Mouse (Mus musculus): ENCODE data around the gene Brms1l. TPM values are rescaled to one million over a fixed set of nuclear protein-coding genes. Genes with fewer than 3 reads are reported as not detected.

Brms1l gene
- total and polyA plus RNA-seq, 3 experiments, result 35.9 to 115 (median 37.9) TPM

- TF ChIP-seq CTCF (IDR thresholded peaks at IDR 0.05; ENCODE audit: low read depth, low read length) (peak; percentile 37), GATA1 (IDR thresholded peaks at IDR 0.05; ENCODE audit: borderline replicate concordance, low read length) (no peak)
- DNase-seq (ENCODE audit: low spot score) (no peak), ATAC-seq (ENCODE audit: extremely low read depth, insufficient number of reproducible peaks, low FRiP score, poor library complexity, severe bottlenecking) (peak; percentile 52; the same call in 1 of the 2 replicates)
- H3K4me3 ChIP-seq (ENCODE audit: low read depth, low read length), result no peak overlapping the region
- no peaks in the 10 kb centered on the region for H3K27me3 ChIP-seq (ENCODE audit: insufficient read depth, low read length)
- H3K36me3 ChIP-seq (replicated peaks), result peaks cover 67% of the 10 kb centered on the region
- peaks cover 4% of the 10 kb centered on the region for H3K9me3 ChIP-seq (replicated peaks)
- peaks cover 9% of the 10 kb centered on the region for H3K4me1 ChIP-seq (ENCODE audit: insufficient read depth, low read depth, low read length)
Observed at GRCm38 (mm10) chr12:55846741-55847140, 10.6 kb downstream of the Brms1l start.

DNA sequence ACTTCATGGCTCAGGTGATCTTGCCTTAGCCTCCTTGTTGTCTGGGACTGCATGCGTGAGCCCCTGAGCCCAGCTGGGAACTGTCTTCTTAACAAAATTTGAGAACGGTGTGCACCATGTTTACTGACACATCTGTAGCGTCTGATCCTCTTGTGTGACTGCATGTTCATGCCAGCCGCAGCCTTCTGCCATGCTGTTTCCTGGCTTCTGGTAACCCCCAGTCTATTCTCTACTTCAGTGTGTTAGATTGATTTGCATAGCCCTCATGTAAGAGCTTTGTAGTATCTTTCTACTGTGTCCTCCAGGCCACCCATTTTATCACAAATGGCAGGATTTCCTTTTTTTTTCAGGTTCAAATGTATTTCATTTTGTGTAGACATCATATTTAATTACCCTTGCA, 11.7 kb downstream of the Brms1l start:
- ATAC-seq (ENCODE audit: extremely low read depth, insufficient number of reproducible peaks, low FRiP score, poor library complexity, severe bottlenecking) (no peak), DNase-seq (ENCODE audit: low spot score) (no peak)
- Histone ChIP-seq H3K36me3 (replicated peaks) (peaks cover 67% of the 10 kb centered on the region), H3K4me3 (ENCODE audit: low read depth, low read length) (no peak overlapping the region), H3K4me1 (ENCODE audit: insufficient read depth, low read depth, low read length) (peaks cover 9% of the 10 kb centered on the region), H3K9me3 (replicated peaks) (peaks cover 4% of the 10 kb centered on the region), H3K27me3 (ENCODE audit: insufficient read depth, low read length) (no peaks in the 10 kb centered on the region)
- no peak for TF ChIP-seq TAL1 (conservative IDR thresholded peaks at IDR 0.05; ENCODE audit: low read depth, low read length)
- TF ChIP-seq GATA1 (IDR thresholded peaks at IDR 0.05; ENCODE audit: borderline replicate concordance, low read length), result no peak
- no peak for TF ChIP-seq POLR2AphosphoS5 (IDR thresholded peaks at IDR 0.05; ENCODE audit: insufficient replicate concordance, low read depth, low read length)
- no peak for TF ChIP-seq CTCF (IDR thresholded peaks at IDR 0.05; ENCODE audit: low read depth, low read length)
- TF ChIP-seq GATA2 (IDR thresholded peaks at IDR 0.05; ENCODE audit: borderline replicate concordance, low read depth, low read length), result no peak

DNA sequence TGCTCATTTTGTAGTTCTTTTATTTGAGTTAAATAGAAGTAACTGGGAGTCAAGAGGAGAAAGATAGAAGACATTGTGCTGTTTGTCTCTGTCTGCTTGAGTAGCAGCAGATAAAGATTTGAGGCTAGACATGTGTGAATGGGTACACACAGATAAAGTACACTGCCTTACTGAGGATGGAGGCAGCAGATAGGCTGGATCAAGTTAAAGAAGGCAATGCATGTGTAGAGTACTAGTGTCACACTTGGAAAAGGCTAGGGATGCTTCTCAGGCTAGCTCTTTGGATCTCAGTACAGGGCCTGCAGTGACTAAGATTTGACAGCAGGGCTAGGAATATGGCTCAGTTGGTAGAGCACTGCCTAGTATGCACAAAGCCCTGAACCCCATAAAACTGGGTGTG, 14.5 kb downstream of the Brms1l start:
- Histone ChIP-seq H3K9me3 (replicated peaks) (peaks cover 5% of the 10 kb centered on the region), H3K27me3 (ENCODE audit: insufficient read depth, low read length) (no peaks in the 10 kb centered on the region), H3K4me3 (ENCODE audit: low read depth, low read length) (no peak overlapping the region), H3K4me1 (ENCODE audit: insufficient read depth, low read depth, low read length) (peaks cover 9% of the 10 kb centered on the region), H3K36me3 (replicated peaks) (peaks cover 73% of the 10 kb centered on the region)
- TF ChIP-seq TAL1 (conservative IDR thresholded peaks at IDR 0.05; ENCODE audit: low read depth, low read length) (no peak), CTCF (IDR thresholded peaks at IDR 0.05; ENCODE audit: low read depth, low read length) (no peak), GATA1 (IDR thresholded peaks at IDR 0.05; ENCODE audit: borderline replicate concordance, low read length) (no peak), POLR2AphosphoS5 (IDR thresholded peaks at IDR 0.05; ENCODE audit: insufficient replicate concordance, low read depth, low read length) (no peak), GATA2 (IDR thresholded peaks at IDR 0.05; ENCODE audit: borderline replicate concordance, low read depth, low read length) (no peak)
- peak; percentile 23; the same call in 1 of the 2 replicates for ATAC-seq (ENCODE audit: extremely low read depth, insufficient number of reproducible peaks, low FRiP score, poor library complexity, severe bottlenecking)
- no peak for DNase-seq (ENCODE audit: low spot score)

GRCm38 (mm10) chr12:55859409-55860349, 23.6 kb downstream of the Brms1l start:
- DNase-seq (ENCODE audit: low spot score), result no peak
- peaks cover 60% of the 10 kb centered on the region for H3K36me3 ChIP-seq (replicated peaks)
- no peak for ATAC-seq (ENCODE audit: extremely low read depth, insufficient number of reproducible peaks, low FRiP score, poor library complexity, severe bottlenecking)

GRCm38 (mm10) chr12:55860631-55861030, 24.5 kb downstream of the Brms1l start:
- H3K36me3 ChIP-seq (replicated peaks), result peaks cover 60% of the 10 kb centered on the region
- H3K4me1 ChIP-seq (ENCODE audit: insufficient read depth, low read depth, low read length), result 0 out of 2 replicates have a peak, but pooled peaks cover 2% of the 10 kb centered on the region
- TF ChIP-seq CTCF (IDR thresholded peaks at IDR 0.05; ENCODE audit: low read depth, low read length) (no peak), GATA1 (IDR thresholded peaks at IDR 0.05; ENCODE audit: borderline replicate concordance, low read length) (no peak), POLR2AphosphoS5 (IDR thresholded peaks at IDR 0.05; ENCODE audit: insufficient replicate concordance, low read depth, low read length) (no peak), GATA2 (IDR thresholded peaks at IDR 0.05; ENCODE audit: borderline replicate concordance, low read depth, low read length) (no peak), TAL1 (conservative IDR thresholded peaks at IDR 0.05; ENCODE audit: low read depth, low read length) (no peak)
- DNase-seq (ENCODE audit: low spot score) (no peak), ATAC-seq (ENCODE audit: extremely low read depth, insufficient number of reproducible peaks, low FRiP score, poor library complexity, severe bottlenecking) (no peak)
- no peaks in the 10 kb centered on the region for H3K27me3 ChIP-seq (ENCODE audit: insufficient read depth, low read length)
- peaks cover 10% of the 10 kb centered on the region for H3K9me3 ChIP-seq (replicated peaks)
- H3K4me3 ChIP-seq (ENCODE audit: low read depth, low read length), result no peak overlapping the region

More at GRCm38 (mm10) chr12:55859409-55860349, 23.6 kb downstream of the Brms1l start:
- 0 out of 2 replicates have a peak, but pooled peaks cover 2% of the 10 kb centered on the region for H3K4me1 ChIP-seq (ENCODE audit: insufficient read depth, low read depth, low read length)
- TF ChIP-seq TAL1 (conservative IDR thresholded peaks at IDR 0.05; ENCODE audit: low read depth, low read length), result no peak
- TF ChIP-seq GATA2 (IDR thresholded peaks at IDR 0.05; ENCODE audit: borderline replicate concordance, low read depth, low read length), result no peak
- no peak for TF ChIP-seq GATA1 (IDR thresholded peaks at IDR 0.05; ENCODE audit: borderline replicate concordance, low read length)
- no peak for TF ChIP-seq CTCF (IDR thresholded peaks at IDR 0.05; ENCODE audit: low read depth, low read length)
- H3K9me3 ChIP-seq (replicated peaks), result peaks cover 10% of the 10 kb centered on the region
- no peaks in the 10 kb centered on the region for H3K27me3 ChIP-seq (ENCODE audit: insufficient read depth, low read length)
- H3K4me3 ChIP-seq (ENCODE audit: low read depth, low read length), result no peak overlapping the region

- no peak for DNase-seq (ENCODE audit: low spot score)
- no peak for ATAC-seq (ENCODE audit: extremely low read depth, insufficient number of reproducible peaks, low FRiP score, poor library complexity, severe bottlenecking)
- no peaks in the 10 kb centered on the region for H3K9me3 ChIP-seq (replicated peaks)
- TF ChIP-seq CTCF (IDR thresholded peaks at IDR 0.05; ENCODE audit: low read depth, low read length), result no peak
- no peak for TF ChIP-seq GATA2 (IDR thresholded peaks at IDR 0.05; ENCODE audit: borderline replicate concordance, low read depth, low read length)
- TF ChIP-seq POLR2AphosphoS5 (IDR thresholded peaks at IDR 0.05; ENCODE audit: insufficient replicate concordance, low read depth, low read length), result no peak
- TF ChIP-seq TAL1 (conservative IDR thresholded peaks at IDR 0.05; ENCODE audit: low read depth, low read length), result no peak
- TF ChIP-seq GATA1 (IDR thresholded peaks at IDR 0.05; ENCODE audit: borderline replicate concordance, low read length), result no peak
- H3K4me1 ChIP-seq (ENCODE audit: insufficient read depth, low read depth, low read length), result no peaks in the 10 kb centered on the region
- peaks cover 58% of the 10 kb centered on the region for H3K36me3 ChIP-seq (replicated peaks)
- no peak overlapping the region for H3K4me3 ChIP-seq (ENCODE audit: low read depth, low read length)
- no peaks in the 10 kb centered on the region for H3K27me3 ChIP-seq (ENCODE audit: insufficient read depth, low read length)
Observed at GRCm38 (mm10) chr12:55867738-55868137, 31.6 kb downstream of the Brms1l start.
